Mouse (Mus musculus): ENCODE results near the gene Pnldc1. TPM values are rescaled to one million over a fixed set of nuclear protein-coding genes. Genes with fewer than 3 reads are reported as not detected.
"Not testable (repeated sequence)": the region's sequence is repeated elsewhere in the genome, so short reads cannot be mapped to it uniquely, and the experiment has no call there.

Pnldc1 gene
- polyA plus RNA-seq (2012; rRNA removed) = 2.9 and 4.1 TPM in 2 replicates

GRCm38 (mm10) chr17:12909361-12910280 lies at the start of gene Pnldc1:
Pnldc1 (minus strand) TSS chr17:12910230.
- Histone ChIP-seq H3K4me1 (ENCODE audit: control insufficient read depth, insufficient read depth, low read length) (no peaks in the 10 kb centered on the region), H3K4me3 (ENCODE audit: insufficient read depth, low read length) (no peak within 1 kb of the TSS), H3K27ac (ENCODE audit: insufficient read depth, low read length) (no peak within 1 kb of the TSS)
- no peak for TF ChIP-seq POLR2A (IDR thresholded peaks at IDR 0.05; ENCODE audit: extremely low read depth, insufficient read depth, low read length)
- TF ChIP-seq CTCF (IDR thresholded peaks at IDR 0.05; ENCODE audit: extremely low read depth, insufficient read depth, low read length) = no peak

GRCm38 (mm10) chr17:12959377-12959776 lies 49.3 kb upstream of the Pnldc1 start:
- H3K4me1 ChIP-seq (ENCODE audit: control insufficient read depth, insufficient read depth, low read length); H3K27ac ChIP-seq (ENCODE audit: insufficient read depth, low read length); H3K4me3 ChIP-seq (ENCODE audit: insufficient read depth, low read length): not testable (repeated sequence)

GRCm38 (mm10) chr17:12956664-12957063 lies 46.6 kb upstream of the Pnldc1 start:
- no peak overlapping the region for H3K4me3 ChIP-seq (ENCODE audit: insufficient read depth, low read length)
- TF ChIP-seq POLR2A (IDR thresholded peaks at IDR 0.05; ENCODE audit: extremely low read depth, insufficient read depth, low read length) (no peak), CTCF (IDR thresholded peaks at IDR 0.05; ENCODE audit: extremely low read depth, insufficient read depth, low read length) (no peak)
- H3K27ac ChIP-seq (ENCODE audit: insufficient read depth, low read length) = no peak overlapping the region
- peaks cover 2% of the 10 kb centered on the region; the same call in 1 of the 2 replicates for H3K4me1 ChIP-seq (ENCODE audit: control insufficient read depth, insufficient read depth, low read length)

- TF ChIP-seq CTCF (IDR thresholded peaks at IDR 0.05; ENCODE audit: extremely low read depth, insufficient read depth, low read length) = no peak
- TF ChIP-seq POLR2A (IDR thresholded peaks at IDR 0.05; ENCODE audit: extremely low read depth, insufficient read depth, low read length) = no peak
- H3K4me1 ChIP-seq (ENCODE audit: control insufficient read depth, insufficient read depth, low read length) = peaks cover 4% of the 10 kb centered on the region
These were observed 39.6 kb upstream of the Pnldc1 start for GRCm38 (mm10) chr17:12949669-12950068.

GRCm38 (mm10) chr17:12942459-12943162 lies 32.6 kb upstream of the Pnldc1 start:
- TF ChIP-seq POLR2A (IDR thresholded peaks at IDR 0.05; ENCODE audit: extremely low read depth, insufficient read depth, low read length) (no peak), CTCF (IDR thresholded peaks at IDR 0.05; ENCODE audit: extremely low read depth, insufficient read depth, low read length) (no peak)
- 0 out of 2 replicates have a peak, but pooled peaks cover 1% of the 10 kb centered on the region for H3K4me1 ChIP-seq (ENCODE audit: control insufficient read depth, insufficient read depth, low read length)

More at GRCm38 (mm10) chr17:12949669-12950068, 39.6 kb upstream of the Pnldc1 start:
- no peak overlapping the region for H3K4me3 ChIP-seq (ENCODE audit: insufficient read depth, low read length)
- no peak overlapping the region for H3K27ac ChIP-seq (ENCODE audit: insufficient read depth, low read length)

GRCm38 (mm10) chr17:12941543-12942260 lies 31.7 kb upstream of the Pnldc1 start:
- Histone ChIP-seq H3K4me3 (ENCODE audit: insufficient read depth, low read length) (no peak overlapping the region), H3K4me1 (ENCODE audit: control insufficient read depth, insufficient read depth, low read length) (0 out of 2 replicates have a peak, but pooled peaks cover 1% of the 10 kb centered on the region), H3K27ac (ENCODE audit: insufficient read depth, low read length) (no peak overlapping the region)
- TF ChIP-seq POLR2A (IDR thresholded peaks at IDR 0.05; ENCODE audit: extremely low read depth, insufficient read depth, low read length) (no peak), CTCF (IDR thresholded peaks at IDR 0.05; ENCODE audit: extremely low read depth, insufficient read depth, low read length) (no peak)

More at GRCm38 (mm10) chr17:12942459-12943162, 32.6 kb upstream of the Pnldc1 start:
- no peak overlapping the region for H3K27ac ChIP-seq (ENCODE audit: insufficient read depth, low read length)
- H3K4me3 ChIP-seq (ENCODE audit: insufficient read depth, low read length) = no peak overlapping the region

- Histone ChIP-seq H3K27ac (ENCODE audit: insufficient read depth, low read length) (no peak within 1 kb of the TSS), H3K4me3 (ENCODE audit: insufficient read depth, low read length) (peak within 1 kb of the TSS; percentile 37), H3K4me1 (ENCODE audit: control insufficient read depth, insufficient read depth, low read length) (0 out of 2 replicates have a peak, but pooled peaks cover 1% of the 10 kb centered on the region)
- TF ChIP-seq POLR2A (IDR thresholded peaks at IDR 0.05; ENCODE audit: extremely low read depth, insufficient read depth, low read length) (no peak), CTCF (IDR thresholded peaks at IDR 0.05; ENCODE audit: extremely low read depth, insufficient read depth, low read length) (no peak)
These were observed 30.2 kb upstream of the Pnldc1 start, which contains the start of gene Acat3 for GRCm38 (mm10) chr17:12940151-12940805. Acat3 (minus strand) TSS chr17:12940600.

GRCm38 (mm10) chr17:12939377-12940148 lies 29.5 kb upstream of the Pnldc1 start:
- H3K27ac ChIP-seq (ENCODE audit: insufficient read depth, low read length); H3K4me1 ChIP-seq (ENCODE audit: control insufficient read depth, insufficient read depth, low read length): not testable (repeated sequence)
- H3K4me3 ChIP-seq (ENCODE audit: insufficient read depth, low read length) = peak overlapping the region; percentile 37; the same call in 1 of the 2 replicates

Data from cortical plate, adult 2 months (tissue).